Mouse (Mus musculus) kidney, adult 18-20 months (tissue): ENCODE measurements around the gene Ewsr1.
"Not testable (repeated sequence)": the region's sequence is repeated elsewhere in the genome, so short reads cannot be mapped to it uniquely, and the experiment has no call there.

Experiments
- DNase-seq: peaks from one replicate; pipeline ENCODE4 v3.0.0; 2021

The Ewsr1 gene

DNA sequence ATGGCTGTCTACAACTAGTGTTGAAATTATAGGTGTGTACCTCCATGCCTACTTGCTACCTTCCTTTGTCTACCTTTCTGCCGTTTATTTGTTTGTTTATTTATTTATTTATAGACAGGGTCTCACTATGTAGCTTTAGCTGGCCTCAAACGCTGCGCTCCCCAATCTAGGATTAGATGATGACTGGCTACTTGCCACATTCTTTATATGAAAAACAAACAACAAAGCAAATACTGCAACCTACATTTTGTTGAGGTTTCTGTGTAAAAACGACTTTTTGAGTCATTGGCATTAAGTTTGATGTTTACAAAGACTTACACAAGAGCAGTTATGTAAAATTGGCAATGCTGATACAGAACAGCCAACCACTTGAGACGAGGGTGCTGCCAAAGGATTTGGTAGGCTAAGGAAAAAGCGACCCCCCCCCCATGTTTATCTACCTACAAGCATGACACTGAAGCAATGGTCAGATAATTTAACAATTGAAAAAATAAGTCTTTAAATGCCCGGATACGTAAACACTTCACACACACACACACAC, 2.5 kb downstream of the Ewsr1 start:
- DNase-seq = no peak

DNA sequence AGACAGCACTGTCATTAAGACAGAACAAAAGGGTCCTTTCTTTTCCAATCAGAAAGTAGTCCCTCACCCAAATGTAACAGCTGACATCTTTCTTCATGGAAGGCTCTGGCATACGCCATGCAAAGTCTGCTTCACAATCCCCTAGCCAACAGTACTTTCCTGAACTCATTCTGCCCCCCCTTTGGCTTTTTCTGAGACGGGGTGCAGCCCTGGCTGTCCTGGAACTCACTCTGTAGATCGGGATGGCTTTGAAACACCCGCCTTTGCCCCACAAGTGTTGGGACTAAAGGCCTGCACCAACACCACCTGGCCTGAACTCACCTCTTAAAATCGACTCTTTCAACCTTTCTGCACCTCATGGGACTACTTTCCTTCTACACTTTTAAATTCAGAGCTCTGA, 3.2 kb downstream of the Ewsr1 start:
- no peak for DNase-seq

DNA sequence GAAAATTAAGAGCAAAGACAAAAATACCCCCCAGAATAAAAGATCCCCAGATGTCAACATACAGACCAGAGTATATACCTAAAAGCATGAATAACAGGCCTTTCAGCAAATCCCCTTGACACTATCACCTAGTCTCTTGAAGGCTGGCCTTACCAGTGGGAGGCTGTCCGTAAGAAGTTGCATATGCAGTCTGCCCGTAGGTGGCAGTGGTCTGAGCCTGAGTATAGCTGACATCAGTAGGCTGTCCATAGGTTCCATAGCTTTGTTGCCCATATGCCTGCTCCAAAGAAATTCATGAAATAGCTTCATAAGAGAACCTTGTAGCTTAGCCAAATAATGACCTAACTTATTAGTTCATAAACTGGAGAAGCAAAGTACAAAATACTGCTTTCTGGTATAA, 7.4 kb downstream of the Ewsr1 start:
- no peak for DNase-seq

DNA sequence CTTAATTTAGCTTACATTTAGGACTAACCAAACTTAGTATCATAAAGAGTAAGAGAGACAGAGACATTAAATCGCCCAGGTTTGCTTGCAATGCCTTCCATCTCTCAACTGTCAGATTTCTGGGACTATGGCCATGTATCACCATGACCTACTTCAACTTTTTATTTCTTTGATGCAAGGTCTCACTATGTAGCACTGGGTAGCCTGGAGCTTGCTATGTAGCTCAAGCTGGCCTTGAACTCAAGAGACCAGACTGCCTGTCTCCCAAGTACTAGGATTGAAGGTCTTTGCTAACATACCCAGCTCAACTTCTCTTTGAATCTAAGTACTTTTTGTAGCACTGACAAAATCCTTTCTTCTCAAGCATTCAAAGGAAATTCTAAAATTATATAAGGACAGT, 9.9 kb downstream of the Ewsr1 start:
- DNase-seq = no peak

DNA sequence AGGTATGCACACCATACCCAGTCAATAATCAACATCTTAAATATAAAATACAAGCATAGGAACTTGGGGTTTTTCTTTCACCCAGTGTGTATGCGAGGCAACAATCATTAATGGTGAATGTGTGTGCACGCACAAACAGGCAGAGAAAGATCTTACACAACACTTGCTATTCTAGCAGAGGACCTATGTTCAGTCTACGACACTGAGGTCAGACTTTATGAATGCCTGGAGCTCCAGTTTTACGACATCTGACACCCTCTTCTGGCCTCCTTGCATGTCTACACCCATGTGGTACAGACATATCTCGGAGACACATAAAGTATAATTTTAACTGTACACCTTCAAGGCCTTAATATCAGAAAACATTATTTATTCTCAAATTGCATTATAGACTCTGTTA, 22.2 kb downstream of the Ewsr1 start:
- not testable (repeated sequence) for DNase-seq

- DNase-seq = no peak
Measured at GRCm38 (mm10) chr11:5075760-5076159, 23.3 kb downstream of the Ewsr1 start.

GRCm38 (mm10) chr11:5074882-5075281, 24.2 kb downstream of the Ewsr1 start:
- no peak for DNase-seq

GRCm38 (mm10) chr11:5068126-5068971, 30.7 kb downstream of the Ewsr1 start:
- no peak for DNase-seq

DNA sequence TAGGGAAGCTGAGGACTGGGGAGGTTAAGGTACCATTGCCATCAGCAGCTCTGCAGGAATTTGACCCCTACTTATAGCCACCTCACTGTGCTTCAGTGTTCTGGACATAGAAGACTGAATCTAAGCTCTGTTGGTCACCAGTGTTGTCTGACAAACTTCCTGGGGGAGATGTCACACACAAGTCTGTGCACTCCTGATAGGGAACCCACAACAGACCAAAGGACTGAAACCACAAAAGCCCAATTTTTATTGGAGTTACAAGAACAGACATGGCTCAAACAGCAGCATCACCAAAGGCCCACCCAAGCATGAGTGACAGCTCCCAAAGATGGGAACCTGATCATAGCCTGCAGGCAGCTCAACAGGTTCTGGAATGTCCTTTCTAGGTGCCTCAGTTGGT, 32.0 kb downstream of the Ewsr1 start:
- DNase-seq = no peak

DNA sequence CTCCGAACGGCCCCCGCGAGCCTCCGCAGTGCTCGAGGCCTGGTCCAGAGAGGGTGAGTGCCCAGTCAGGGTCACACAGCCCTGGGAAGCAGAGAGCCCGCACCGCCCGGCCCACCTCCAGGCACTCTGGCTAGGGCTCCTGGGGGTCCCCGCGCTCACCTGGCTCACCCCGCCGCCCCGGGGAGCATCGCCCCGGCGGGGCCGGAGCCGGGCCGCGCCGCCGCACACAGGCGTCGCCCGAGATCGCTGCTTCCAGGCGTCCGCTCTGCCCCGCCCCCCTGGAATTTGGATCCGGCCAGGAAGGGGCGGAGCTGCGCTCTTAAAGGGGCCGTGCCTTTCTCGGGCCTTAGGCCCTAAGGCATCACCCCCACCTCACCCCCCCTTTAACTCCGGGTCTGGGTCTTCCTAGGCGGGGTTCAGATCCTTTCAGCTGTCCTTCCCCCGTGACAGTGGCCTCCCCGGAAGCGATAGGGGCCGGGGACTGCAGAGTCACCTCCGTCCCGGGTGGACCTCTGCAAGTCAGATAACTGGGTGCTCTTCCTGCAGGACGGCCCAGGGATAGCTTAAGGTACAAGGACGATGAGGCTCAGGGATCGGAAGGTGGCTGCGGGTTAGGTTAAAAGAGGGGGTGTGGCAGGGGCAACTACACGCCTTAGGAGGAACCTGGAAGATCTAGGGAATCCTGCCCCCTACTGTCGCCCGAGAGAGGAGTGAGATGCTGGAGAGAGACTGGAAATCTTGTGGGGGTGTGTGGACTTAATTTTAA, 33.8 kb downstream of the Ewsr1 start, which contains the start of gene Gas2l1:
TSS of gene Gas2l1 (minus strand) at position 272 of the 766 bp plus-strand sequence.
- peak; percentile 95 for DNase-seq

GRCm38 (mm10) chr11:5064282-5065055, 34.6 kb downstream of the Ewsr1 start:
- no peak for DNase-seq

- DNase-seq = no peak
Measured at GRCm38 (mm10) chr11:5063561-5064281, 35.3 kb downstream of the Ewsr1 start.

GRCm38 (mm10) chr11:5062860-5063505, 36.1 kb downstream of the Ewsr1 start:
- DNase-seq = no peak

GRCm38 (mm10) chr11:5062326-5062725, 36.7 kb downstream of the Ewsr1 start:
- no peak for DNase-seq

- peak; percentile 94 for DNase-seq
Measured at GRCm38 (mm10) chr11:5061413-5062139, 37.5 kb downstream of the Ewsr1 start.

DNA sequence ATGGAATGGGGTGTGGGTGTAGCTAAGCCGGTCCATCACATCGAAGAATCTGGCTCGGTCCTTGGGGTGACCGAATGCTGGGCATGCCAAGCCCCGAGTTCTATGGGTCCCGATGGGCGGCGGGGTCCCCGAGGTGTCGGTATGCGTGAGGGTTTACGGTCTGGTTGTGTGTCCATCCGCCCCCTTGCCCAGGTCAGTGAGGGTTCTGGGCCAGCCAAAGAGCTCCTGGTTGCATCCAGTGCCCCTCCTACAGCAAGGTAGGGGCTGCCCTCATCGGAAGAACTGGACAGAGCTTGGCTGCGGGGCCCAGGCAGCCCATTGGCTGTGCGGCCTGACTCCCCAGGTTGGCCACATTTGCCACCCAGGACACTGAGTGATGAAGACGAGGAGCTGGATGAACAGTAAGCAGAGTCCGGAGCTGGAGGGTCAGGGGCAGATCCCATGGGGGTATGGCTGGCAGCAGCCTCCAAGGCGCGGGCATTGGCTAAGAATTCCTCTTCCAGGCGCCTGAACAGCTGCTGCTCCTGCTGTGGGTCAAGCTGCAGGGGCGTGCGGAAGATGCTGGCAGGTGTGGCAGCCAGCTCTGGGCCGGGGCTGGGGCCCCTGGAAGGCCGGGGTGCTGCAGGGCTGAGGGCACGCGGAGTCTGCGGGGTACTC, 38.2 kb downstream of the Ewsr1 start:
- DNase-seq = no peak

- DNase-seq = no peak
Measured at GRCm38 (mm10) chr11:5059704-5060156, 39.3 kb downstream of the Ewsr1 start.

GRCm38 (mm10) chr11:5059230-5059629, 39.8 kb downstream of the Ewsr1 start:
- DNase-seq = no peak

DNA sequence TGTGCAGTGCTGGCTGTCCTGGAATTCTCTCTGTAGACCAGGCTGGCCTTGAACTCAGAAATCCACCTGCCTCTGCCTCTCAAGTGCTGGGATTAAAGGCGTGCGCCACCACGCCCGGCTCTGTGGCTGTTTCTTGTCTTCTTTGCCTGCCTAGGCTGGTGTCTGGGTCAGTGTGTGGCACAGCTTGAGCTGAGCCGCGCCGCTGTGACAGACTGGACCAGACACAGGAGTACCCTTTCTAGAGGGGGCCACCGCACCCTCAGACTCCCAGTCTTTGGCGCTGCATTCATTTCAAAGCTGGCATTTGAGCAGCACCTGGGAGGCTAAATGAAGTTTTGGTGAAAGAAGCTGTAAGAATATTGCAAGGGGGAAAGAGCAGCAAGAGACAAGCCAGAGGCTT, 40.3 kb downstream of the Ewsr1 start:
- no peak for DNase-seq
